Mouse (Mus musculus) urinary bladder, postnatal 14 days (tissue): ENCODE measurements around the gene Palm.

ENCODE experiments used
- DNase-seq: peaks from one replicate; pipeline ENCODE4 v3.0.0; 2021; ENCODE audit warnings: low spot score

Gene Palm

DNA sequence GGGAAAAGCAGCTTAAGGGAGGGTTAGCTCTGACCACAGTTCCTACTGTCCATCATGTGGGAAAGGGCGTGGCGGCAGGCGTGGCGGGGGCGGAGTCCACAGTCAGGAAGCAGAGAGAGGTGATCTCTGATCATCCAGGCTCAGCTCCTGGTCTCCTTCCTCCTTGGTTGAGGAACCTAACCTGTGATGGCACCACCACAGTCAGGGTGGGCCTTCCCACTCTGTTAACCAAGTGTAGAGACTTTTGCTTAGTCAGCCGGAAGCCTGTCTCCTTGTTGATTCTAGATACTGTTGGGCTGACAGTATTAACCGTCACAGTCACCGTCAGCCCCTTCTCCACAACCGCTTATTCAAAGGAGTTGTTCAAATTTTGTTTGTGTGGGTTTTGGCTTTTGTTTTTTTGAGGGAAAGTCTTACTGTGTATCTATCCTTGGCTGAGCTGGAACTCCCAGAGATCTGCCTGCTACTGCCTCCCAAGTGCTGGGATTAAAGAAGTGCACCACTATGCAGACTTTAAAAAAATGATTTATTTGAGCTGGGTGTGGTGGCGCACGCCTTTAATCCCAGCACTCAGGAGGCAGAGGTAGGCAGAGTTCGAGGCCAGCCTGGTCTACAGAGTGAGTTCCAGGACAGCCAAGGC, 5.0 kb downstream of the Palm start:
- no peak for DNase-seq

DNA sequence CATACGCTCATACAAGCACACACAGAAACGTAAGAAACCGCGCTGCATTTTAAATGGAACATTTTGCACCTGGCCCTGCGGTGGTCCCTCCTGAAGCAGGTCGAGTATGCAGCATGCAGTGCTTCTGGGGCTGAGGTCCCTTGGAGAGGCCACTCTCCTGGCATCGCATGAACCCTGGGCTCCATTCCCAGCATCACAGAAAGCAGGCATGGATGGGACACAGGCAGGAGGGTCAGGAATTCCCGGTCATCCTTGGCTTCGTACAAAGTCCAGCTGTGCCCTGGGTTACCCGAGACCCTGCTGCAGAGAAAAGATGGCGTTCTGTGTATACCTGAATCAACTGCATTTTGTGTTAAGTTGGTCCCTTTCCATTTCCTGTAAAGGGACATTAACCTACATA, 7.1 kb downstream of the Palm start:
- DNase-seq, result no peak

DNA sequence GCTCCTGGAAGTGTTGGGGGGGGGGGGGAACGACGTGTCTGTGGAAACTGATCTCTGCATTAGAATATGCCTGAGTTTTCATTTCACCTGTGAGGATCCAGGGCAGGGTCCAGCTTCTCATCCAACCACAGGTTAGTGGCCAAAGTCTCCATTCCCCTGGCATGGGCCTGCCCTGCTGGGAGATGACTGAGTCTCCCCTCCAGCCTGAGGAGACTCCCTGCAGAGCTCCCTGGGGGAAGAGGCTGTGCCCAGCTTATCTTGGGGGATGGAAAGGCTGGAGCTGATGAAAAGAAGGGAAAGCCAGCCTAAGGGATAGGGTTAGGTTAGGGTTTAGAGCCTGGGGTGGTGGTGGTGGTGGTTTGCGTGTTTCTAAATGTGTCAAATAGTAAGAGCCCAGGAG, 8.5 kb downstream of the Palm start:
- no peak for DNase-seq

DNA sequence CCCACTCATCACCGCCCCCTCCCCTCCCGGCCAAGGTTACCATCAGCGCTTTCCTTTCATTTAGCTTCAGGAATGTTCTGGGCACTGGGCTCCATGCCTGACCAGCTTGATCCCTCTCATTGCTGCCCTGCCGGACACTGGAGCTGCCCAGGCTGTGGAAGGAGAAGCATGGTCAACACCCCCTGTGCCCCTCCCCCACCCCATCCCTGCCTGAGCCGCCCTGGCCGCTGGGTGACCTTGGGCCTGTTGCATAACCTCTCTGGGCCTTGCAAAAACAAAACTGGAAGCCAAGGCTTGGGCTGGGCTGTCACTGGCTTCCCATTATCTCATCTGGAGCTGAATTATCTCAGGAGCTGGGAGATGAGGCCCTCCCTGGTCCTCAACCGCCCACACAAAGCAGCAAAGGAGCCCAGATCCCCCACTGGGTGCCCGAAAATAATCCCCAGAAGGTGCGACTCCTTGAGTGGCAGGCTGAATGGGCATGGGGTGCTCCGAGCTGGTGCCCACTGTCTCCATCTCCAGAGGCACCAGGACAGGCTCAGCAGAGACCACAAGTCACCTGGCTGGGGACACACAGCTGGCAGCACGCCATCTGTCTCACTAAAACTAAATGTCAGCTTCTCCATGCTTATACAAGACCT, 9.1 kb downstream of the Palm start:
- DNase-seq, result peak; percentile 66

DNA sequence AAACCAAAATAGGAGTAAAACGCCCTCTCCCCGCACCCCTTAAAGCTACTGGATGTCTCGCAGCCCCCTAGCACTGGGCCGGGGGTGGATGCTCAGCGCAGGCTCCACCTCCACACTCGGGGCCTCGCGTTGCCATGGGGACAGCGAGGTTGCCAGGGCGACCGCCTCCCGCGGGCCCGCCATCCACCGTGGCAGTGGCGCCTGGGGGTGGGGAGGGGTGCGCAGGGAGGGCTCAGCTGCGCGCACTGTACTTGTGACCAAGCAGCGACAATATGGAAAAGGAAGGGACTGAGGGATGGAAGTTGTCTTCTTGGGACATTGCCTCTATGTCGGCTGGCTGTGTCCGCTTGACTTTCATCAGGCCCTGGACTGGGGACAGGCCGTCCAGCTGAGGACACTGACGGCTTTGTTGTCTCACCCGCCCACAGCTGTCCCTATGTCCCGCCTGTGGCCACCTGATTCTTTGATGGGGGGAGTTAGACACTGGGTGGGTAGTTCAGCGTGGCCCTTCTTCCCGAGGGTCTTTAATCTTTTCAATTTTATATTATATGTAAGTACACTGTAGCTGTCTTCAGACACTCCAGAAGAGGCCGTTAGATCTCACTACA, 10.4 kb downstream of the Palm start:
- no peak for DNase-seq

DNA sequence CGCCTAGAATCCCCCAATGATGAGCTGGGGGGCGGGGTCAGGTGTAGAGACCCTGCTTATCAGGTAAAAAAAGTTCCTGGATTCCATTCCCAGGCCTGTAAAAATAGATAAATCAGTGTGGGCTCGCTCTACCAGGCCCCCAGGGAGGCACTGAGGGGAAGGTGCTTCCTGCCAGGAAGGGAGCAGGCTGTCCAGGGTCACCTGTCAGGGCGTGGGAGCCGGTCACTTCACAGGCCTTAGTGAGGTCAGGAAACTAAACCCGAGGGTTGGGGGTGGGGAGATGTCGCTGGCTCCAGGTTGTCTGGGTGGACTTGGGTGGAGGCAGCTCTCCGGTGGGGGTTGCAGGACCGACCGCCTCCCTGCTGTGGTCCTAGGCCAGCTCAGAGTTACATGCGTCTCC, 12.3 kb downstream of the Palm start:
- DNase-seq, result no peak

DNA sequence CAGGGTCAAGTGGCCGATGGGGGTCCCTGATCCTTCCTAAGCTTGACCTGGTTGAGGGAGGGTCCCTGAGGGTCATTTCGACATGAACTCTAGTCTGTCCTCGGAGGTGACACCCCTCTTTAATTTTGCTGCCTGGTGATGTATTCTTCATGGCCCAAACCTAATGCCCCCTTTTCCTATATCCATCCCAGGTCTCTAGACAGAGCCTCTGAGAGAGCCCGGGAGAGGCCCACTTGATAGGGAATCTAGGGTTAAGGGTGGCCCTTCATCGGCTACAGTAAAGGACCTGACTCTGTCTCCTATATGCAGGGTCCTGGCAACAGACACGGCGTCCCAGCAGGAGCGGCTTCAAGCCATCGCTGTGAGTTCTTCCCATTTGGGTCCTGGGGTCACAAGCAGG, 13.0 kb downstream of the Palm start:
- DNase-seq, result no peak

DNA sequence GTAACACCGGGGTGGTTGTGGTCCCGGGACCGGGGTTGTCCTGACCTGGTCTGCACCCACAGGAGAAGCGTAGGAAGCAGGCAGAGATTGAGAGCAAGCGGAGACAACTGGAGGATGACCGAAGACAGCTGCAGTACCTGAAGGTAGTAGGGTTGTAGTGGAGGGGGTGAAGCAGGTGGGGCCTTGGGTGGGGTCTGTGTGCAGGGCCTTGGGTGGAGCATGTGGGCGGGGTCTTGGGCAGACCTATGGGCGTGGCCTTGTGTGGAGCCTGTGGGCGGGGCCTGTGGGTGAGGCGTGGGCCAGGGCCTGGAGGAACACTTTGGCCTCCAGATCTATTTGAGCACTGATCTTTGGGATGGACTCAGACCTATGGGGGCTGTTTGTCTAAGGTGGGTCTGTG, 13.6 kb downstream of the Palm start:
- no peak for DNase-seq

DNA sequence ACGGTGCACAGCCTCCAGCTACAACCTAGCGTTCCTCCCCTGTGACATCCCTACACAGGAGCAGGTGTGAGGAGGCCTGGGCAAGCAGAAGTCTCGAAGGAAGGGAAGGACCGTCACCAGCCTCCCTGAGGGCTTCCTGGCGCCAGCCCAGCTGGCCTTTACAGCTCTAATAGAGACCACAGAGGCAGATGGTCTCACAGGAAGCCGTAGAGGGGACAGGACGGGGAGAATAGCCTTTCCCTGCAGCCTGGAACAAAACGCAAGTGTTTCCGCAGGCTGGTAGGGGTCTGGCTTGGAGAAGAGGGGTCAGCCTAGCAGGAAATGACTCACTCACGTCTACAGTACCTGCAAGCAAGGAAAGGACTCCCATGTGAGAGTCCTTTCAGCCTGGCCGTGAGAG, 14.5 kb downstream of the Palm start:
- DNase-seq, result no peak

DNA sequence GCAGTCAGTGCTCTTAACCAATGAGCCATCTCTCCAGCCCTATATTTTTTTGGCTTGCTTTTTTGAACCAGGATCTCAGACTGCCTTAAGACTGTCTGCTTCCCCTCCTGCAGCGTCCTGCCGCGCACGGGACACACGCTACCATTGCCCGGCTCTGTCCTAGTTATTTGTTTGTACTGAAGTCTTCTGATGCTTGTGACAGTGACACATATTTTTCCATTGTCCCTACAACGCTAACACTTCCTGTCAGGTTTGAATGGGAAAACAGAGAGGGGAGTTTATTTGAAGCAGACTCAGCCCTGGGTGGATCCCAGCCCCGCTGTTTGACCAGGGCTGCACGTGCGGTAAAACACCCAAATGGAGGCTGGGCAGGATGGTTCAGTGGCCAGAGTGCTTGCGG, 15.4 kb downstream of the Palm start:
- no peak for DNase-seq

DNA sequence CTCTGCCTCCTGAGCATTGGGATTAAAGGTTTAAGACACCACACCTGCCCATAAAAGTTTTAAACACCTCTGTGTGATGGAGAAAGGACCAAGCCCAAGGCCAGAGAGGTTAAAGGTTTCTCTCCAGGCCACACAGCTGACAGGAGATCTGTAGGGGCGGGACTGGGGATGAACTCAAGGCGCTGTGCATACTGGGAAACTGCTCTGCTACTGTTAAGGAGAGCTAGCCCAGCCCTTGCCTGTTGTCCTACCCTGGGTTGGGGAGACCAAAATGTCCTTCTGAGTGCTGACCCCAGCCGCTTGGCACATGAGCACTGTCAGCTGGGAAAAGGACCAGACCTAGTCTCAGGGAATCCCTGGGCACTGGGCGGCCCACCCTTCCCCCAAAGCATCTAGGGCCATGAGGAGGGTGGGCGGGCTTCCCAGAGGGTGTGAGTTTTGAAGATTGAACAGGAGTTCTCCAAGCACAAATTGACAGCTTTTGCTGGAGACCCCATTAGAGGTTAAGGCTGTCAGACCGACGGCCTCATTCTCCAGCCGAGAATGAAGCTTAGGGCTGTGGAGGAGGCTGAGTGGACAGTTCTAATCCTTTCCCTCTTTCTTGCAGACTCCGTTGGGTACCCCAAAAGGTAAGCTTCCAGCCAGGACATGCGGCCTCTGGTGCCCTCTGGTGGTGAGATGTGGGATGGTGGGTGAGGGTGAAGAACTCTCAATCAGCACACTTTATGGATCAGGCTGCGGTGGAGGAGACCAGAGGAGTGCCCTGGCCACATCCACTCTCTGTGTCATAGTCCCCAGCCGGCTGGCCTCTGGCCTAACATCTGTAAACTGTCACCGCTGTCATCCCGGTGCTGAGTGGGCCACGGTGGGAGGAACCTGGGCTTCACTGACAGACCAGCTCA, 18.6 kb downstream of the Palm start:
- peak; percentile 85 for DNase-seq

DNA sequence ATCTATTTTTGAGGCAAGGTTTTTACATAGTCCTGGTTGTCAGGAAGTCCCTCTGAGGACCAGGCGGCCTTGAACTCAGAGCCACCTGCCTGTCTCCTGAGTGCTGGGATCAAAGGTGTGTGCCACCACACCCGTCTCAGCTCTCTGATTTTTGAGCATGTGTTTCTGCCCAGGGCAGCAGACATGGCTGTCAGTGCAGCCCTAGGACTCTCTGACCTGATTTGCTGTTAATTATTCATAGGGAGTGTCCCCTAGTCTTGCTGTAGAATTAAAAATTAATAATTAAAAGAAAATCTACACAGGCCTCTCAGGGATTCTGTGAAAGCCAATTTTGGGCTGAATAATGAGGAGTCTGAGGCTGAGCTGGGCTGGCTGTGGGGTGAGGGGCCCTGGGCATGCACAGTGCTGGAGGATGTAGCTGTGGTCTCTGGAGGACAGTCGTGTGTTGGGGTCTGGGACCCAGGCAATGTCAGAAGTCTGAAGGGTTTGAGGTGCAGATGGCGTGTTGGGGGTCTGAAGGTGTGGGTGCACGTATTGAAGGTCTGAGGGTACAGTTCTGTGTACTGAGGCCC, 21.0 kb downstream of the Palm start:
- no peak for DNase-seq

DNA sequence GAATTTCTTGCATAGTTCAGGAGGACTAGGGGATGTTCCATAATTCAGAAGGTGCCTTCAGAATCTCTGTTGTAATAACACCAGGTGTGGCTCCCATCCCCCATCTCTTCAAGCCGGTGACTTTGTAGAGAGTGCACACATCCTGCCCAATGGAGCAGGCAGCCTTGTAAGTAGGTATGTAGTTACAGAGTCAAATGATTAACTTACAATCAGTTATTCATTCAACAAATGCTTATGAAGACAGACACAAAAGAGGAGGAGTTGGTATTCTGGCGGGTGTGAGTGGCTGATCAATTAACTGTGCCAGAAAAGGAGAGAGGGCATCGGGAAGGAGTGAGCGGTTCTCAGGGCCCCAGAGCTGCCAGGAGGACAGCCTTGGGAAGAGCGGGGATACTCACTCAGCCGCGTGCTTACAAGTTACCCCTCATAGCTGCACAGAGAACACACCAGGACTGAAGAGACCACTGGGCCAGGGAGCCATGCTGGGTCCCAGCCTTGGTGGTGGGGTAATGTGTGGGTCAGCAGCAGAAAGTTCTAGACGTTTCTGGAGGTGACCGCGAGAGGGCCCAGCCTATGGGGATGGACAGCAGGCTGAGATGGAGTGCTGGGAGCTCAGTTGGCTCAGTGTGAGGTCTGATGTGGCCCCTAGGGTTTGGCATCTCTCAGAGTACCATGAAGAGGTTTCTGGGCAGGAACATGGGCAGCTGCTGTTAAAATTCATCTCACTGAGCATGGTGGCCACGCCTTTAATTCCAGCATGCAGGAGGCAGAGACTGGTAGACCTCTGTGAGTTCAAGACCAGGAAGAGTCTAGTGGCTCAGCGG, 22.5 kb downstream of the Palm start:
- no peak for DNase-seq

DNA sequence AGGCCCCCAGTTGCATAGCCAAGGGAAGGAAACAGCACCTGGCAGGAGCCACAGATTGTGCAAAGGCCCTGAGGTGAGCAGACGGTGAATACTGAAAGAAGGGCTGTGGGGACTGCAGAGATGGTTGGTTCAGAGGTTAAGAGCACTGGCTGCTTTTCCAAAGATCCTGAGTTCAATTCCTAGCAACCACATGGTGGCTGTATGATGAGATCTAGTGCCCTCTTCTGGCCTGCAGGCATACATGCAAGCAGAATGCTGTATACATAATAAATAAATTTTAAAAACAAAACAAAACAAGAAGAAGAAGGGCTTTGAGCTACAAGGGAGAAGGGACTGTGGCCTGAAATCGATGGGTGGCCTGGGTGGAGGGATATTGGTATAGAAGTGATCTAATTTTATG, 23.7 kb downstream of the Palm start:
- no peak for DNase-seq

DNA sequence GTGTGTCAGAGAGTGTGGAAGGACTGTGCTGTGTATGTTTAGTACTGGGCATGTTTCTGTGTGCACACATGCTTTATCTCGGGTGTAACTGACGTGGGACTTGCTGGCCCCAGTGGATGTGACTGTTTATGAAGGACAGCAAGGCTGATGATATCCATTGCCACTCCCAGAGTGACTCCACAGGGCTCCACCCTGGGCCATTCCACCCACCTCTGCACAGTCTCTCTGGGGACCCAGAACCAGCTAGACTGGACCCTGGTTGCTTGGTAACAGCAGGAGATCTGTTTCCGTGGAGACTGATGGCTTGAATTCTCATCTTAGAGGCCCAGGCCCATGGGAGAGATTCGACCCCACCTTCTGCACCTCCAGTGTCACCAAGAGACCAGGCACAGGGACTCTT, 24.9 kb downstream of the Palm start:
- DNase-seq, result peak; percentile 43

DNA sequence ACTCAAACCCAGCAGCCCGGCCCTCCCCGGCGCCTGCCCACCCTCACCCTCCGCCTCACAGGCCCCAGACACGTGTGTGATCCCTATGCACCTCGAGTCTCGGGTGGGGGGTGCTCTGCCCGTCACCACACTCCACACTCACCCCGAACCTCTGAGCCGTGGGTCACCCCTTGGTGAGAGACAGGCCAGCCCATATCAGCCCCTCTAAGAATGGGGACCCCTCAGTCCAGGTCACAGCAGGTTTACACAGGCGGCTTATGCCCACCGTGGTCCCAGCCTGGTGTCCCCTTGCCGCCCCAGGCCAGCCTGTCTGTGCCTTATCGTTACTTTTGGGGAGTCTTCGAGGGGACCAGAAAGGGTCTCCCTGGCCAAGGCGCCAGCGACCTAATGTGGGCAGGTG, 26.2 kb downstream of the Palm start:
- no peak for DNase-seq

DNA sequence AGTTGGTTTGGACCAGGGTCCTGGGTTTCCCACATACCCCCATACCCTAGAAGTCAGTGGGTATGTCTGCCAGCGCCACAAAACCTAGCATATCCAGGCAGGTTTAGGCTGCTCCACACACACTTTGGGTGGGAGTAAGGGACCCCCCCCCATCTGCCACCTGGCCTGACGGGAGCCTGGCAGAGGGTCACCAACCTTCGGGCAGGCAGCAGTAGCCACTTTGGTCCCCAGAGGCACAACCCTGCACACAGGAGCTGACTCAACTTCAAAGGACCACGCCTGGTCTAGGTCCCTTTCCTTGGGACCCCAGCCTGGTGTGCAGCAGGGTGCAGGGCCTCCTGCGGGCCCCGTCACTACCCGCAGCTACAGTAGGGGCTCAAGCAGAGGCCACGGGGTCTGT, 26.9 kb downstream of the Palm start:
- DNase-seq, result no peak

DNA sequence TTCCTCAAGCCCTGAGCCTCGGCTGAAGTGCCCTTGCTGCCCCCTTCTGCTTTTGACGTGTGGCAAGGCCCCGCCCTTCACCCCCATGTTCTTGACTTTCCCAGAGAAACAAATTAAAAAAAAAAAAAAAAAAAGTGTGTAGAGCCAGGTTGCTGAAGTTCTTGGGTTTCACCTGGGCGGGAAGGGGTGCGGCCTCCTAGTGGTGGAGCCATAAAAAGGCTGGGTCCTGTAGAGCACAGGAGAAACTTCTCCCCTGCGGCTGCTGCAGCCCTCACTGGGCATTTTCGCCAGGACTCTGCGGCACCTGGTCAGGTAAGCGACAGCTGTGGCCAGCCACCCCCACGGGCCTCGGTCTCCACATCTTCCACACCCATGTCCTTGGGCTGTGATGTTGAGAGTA, 27.4 kb downstream of the Palm start, which contains the start of gene Misp:
TSS of gene Misp (plus strand) at position 208 of the 400 bp plus-strand sequence.
- DNase-seq, result no peak

DNA sequence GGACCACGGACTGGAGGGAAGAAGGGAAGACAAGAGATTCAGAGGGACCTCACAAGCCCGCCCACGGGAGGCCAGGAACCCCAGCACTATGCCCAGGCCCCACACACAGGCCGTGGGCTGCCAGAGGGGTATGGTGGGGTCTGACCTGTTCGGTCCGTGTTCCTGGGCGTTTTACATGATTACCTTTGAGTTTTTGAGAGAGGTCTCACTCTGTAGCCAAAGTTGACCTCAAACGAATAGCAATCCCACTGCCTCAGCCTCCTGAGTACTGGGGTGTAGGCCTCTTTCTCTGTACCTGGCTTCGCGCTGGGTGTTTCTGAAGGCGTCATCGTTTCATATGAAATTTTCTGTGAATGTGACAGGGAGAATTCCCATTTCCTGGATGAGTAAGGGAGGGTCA, 28.4 kb downstream of the Palm start:
- DNase-seq, result no peak

DNA sequence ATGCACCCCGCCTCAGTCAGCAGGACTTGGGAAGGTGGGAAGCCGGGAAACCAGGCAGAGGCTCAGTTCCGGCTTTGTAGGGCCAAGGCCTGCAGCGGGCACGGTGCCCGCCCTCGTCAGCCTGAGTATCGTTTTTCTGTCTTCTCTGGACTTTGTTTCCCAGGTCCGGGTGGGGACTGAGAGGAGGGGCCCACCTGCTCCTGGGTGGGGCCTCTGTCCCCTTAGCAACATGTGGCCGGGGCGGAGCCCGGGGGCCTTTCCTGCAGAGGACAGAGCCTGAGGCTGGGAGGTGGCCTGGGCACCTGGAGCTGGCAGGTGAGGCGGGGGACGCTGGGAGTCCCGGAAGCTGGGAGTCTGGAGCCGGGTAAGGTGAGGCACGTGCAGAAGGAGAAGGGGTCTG, 29.0 kb downstream of the Palm start:
- no peak for DNase-seq

DNA sequence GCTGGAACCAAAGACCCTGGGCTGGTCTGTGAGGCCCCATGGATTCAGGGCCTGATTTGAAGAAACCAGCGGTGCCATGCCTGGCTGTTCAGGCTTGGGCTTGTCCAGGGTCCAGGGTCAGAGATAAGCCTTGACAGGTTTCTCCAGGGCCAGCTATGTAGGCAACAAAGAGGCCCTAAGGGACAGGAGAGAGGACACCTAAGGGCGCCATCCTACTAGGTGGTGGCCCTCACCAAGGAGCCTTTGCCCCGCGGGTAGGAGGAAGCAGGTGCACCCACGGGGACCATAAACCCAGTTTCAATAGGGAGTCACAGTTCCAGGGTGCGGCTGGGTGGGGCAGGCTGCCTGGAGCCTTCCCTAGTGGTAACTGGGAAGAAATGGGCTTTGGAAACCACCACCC, 29.6 kb downstream of the Palm start:
- no peak for DNase-seq

DNA sequence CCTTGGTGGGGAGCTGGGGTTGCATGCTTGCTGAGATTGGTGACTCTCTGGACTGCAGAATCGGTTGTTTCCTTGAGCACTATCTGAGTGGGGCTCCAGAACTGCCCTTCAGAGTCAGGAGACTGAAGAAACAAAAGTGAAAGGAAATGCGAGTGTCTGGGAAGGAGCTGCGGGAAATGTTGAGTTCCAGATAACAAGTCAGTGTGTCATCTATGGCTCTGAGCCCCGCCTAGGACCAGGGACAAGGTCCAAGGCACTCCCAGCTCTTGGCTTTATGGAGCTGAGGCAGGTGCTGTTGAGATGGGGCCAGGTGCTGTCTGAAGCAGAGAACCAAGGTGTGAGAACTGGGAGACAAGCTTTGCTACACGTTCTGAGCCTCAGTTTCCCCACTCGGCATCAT, 31.0 kb downstream of the Palm start:
- DNase-seq, result no peak
